Mouse (Mus musculus): ENCODE results near the gene Lnx2. TPM values are rescaled to one million over a fixed set of nuclear protein-coding genes. Genes with fewer than 3 reads are reported as not detected.

Gene Lnx2
- total RNA-seq (2021), result 10 to 100 TPM; 10.2 to 11.5 TPM
- long read RNA-seq, experiment 1, full-length matches to known transcripts, result 12 of 20 reads
- long read RNA-seq, experiment 1, partial matches to known transcripts, result 3 of 20 reads
- long read RNA-seq, experiment 1, other reads (novel, unspliced or antisense), result 5 of 20 reads
- long read RNA-seq, experiment 2, full-length matches to known transcripts, result 13 of 25 reads
- long read RNA-seq, experiment 2, partial matches to known transcripts, result 6 of 25 reads
- long read RNA-seq, experiment 2, other reads (novel, unspliced or antisense), result 6 of 25 reads

- peak; percentile 94 for DNase-seq (ENCODE audit: low spot score in 2 of 2)
Measured at GRCm38 (mm10) chr5:147076026-147076798, at the start of gene Lnx2. Gene Lnx2 (minus strand): TSS chr5:147076586.

- DNase-seq (ENCODE audit: low spot score in 2 of 2), result no peak
Measured at GRCm38 (mm10) chr5:147125542-147126185, 49.3 kb upstream of the Lnx2 start.

- no peak for DNase-seq (ENCODE audit: low spot score in 2 of 2)
Measured at GRCm38 (mm10) chr5:147124794-147125193, 48.4 kb upstream of the Lnx2 start.

- no peak for DNase-seq (ENCODE audit: low spot score in 2 of 2)
Measured at GRCm38 (mm10) chr5:147121146-147121545, 44.8 kb upstream of the Lnx2 start.

GRCm38 (mm10) chr5:147117027-147117426, 40.6 kb upstream of the Lnx2 start:
- DNase-seq (ENCODE audit: low spot score in 2 of 2), result no peak

GRCm38 (mm10) chr5:147115631-147116030, 39.2 kb upstream of the Lnx2 start:
- DNase-seq (ENCODE audit: low spot score in 2 of 2), result no peak

- no peak for DNase-seq (ENCODE audit: low spot score in 2 of 2)
Measured at GRCm38 (mm10) chr5:147114738-147115137, 38.4 kb upstream of the Lnx2 start.

- no peak for DNase-seq (ENCODE audit: low spot score in 2 of 2)
Measured at GRCm38 (mm10) chr5:147108861-147109591, 32.6 kb upstream of the Lnx2 start.

- DNase-seq (ENCODE audit: low spot score in 2 of 2), result no peak
Measured at GRCm38 (mm10) chr5:147107276-147107675, 30.9 kb upstream of the Lnx2 start.

- no peak for DNase-seq (ENCODE audit: low spot score in 2 of 2)
Measured at GRCm38 (mm10) chr5:147102295-147102694, 25.9 kb upstream of the Lnx2 start.

- DNase-seq (ENCODE audit: low spot score in 2 of 2), result no peak
Measured at GRCm38 (mm10) chr5:147100180-147100579, 23.8 kb upstream of the Lnx2 start.

- DNase-seq (ENCODE audit: low spot score in 2 of 2), result no peak
Measured at GRCm38 (mm10) chr5:147098667-147099066, 22.3 kb upstream of the Lnx2 start.

- DNase-seq (ENCODE audit: low spot score in 2 of 2), result no peak
Measured at GRCm38 (mm10) chr5:147096586-147096985, 20.2 kb upstream of the Lnx2 start.

- peak in 1 of 2 experiments; percentile 38 for DNase-seq (ENCODE audit: low spot score in 2 of 2)
Measured at GRCm38 (mm10) chr5:147094296-147094695, 17.9 kb upstream of the Lnx2 start.

GRCm38 (mm10) chr5:147092448-147092847, 16.1 kb upstream of the Lnx2 start:
- no peak for DNase-seq (ENCODE audit: low spot score in 2 of 2)

- DNase-seq (ENCODE audit: low spot score in 2 of 2), result no peak
Measured at GRCm38 (mm10) chr5:147090256-147090963, 14.0 kb upstream of the Lnx2 start.

- no peak for DNase-seq (ENCODE audit: low spot score in 2 of 2)
Measured at GRCm38 (mm10) chr5:147089836-147090235, 13.4 kb upstream of the Lnx2 start.

- no peak for DNase-seq (ENCODE audit: low spot score in 2 of 2)
Measured at GRCm38 (mm10) chr5:147086816-147087215, 10.4 kb upstream of the Lnx2 start.

GRCm38 (mm10) chr5:147085201-147085894, 9.0 kb upstream of the Lnx2 start:
- DNase-seq (ENCODE audit: low spot score in 2 of 2), result no peak

All from adrenal gland, adult 18-20 months (tissue).